Mouse (Mus musculus) hindbrain, embryonic 14.5 days (tissue): ENCODE measurements around the gene Nipal4. TPM values are rescaled to one million over a fixed set of nuclear protein-coding genes. Genes with fewer than 3 reads are reported as not detected.

Experiments used
- ATAC-seq: fragments of 200-750 bp; cut with Nextera tagmentation; 2 replicates; pipeline ENCODE4 v1.8.0; 2017; ENCODE audit warnings: moderate number of reproducible peaks, mild to moderate bottlenecking, moderate TSS enrichment, moderate library complexity; ENCODE audit not compliant: low FRiP score
- DNase-seq: peaks from one replicate; pipeline ENCODE4 v3.0.0-alpha.2; 2015; ENCODE audit warnings: low spot score
- H3K27ac ChIP-seq: fragments of 300-500 bp; sonication (generic); 2 replicates; pipeline ENCODE4 v1.5.1; 2014; ENCODE audit warnings: mild to moderate bottlenecking, moderate library complexity
- H3K27me3 ChIP-seq: fragments of 300-500 bp; sonication (generic); 2 replicates; pipeline ENCODE4 v1.6.1; 2014; ENCODE audit warnings: mild to moderate bottlenecking, low read length, mixed read lengths; ENCODE audit not compliant: control insufficient read depth, insufficient read depth
- H3K36me3 ChIP-seq: fragments of 300-500 bp; sonication (generic); replicated peaks from 2 replicates; pipeline ENCODE4 v1.6.1; 2014; ENCODE audit not compliant: control insufficient read depth, insufficient read depth
- H3K4me1 ChIP-seq: fragments of 300-500 bp; sonication (generic); replicated peaks from 2 replicates; pipeline ENCODE4 v1.6.1; 2014; ENCODE audit warnings: antibody characterized with exemption, low read length, mixed read lengths; ENCODE audit not compliant: control insufficient read depth, insufficient read depth
- H3K4me2 ChIP-seq: fragments of 300-500 bp; sonication (generic); replicated peaks from 2 replicates; pipeline ENCODE4 v1.6.1; 2014; ENCODE audit warnings: mild to moderate bottlenecking, moderate library complexity
- H3K4me3 ChIP-seq: fragments of 300-500 bp; sonication (generic); replicated peaks from 2 replicates; pipeline ENCODE4 v1.5.1; 2014; ENCODE audit warnings: mild to moderate bottlenecking, low read length
- H3K9ac ChIP-seq: fragments of 300-500 bp; sonication (generic); 2 replicates; pipeline ENCODE4 v1.6.1; 2014
- H3K9me3 ChIP-seq: fragments of 300-500 bp; sonication (generic); 2 replicates; pipeline ENCODE4 v1.6.1; 2016; ENCODE audit warnings: low read length; ENCODE audit not compliant: control insufficient read depth
- WGBS: fragments of 180-500 bp; shearing (Covaris S2); extraction: QIAGEN DNeasy Blood & Tissue Kit; methylation state at CpG from one replicate; pipeline ENCODE4 v1.1.7; 2014; 5-methylcytosine and 5-hydroxymethylcytosine counted together
- microRNA-seq: library from miRNA; unstranded; fragments of <30 nt; microRNA quantifications from one replicate; pipeline ENCODE4, GENCODE M21; 2016
- polyA plus RNA-seq: library from polyadenylated mRNA; unstranded; fragments of >200 nt; fragmentation: Nextera tagmentation; extraction: Ambion mirVana; gene quantifications from 2 replicates; pipeline ENCODE4 v1.2.1, GENCODE M21; 2014

The Nipal4 gene
- polyA plus RNA-seq, 1 experiment from 2014 or later = 0.46 TPM

DNA sequence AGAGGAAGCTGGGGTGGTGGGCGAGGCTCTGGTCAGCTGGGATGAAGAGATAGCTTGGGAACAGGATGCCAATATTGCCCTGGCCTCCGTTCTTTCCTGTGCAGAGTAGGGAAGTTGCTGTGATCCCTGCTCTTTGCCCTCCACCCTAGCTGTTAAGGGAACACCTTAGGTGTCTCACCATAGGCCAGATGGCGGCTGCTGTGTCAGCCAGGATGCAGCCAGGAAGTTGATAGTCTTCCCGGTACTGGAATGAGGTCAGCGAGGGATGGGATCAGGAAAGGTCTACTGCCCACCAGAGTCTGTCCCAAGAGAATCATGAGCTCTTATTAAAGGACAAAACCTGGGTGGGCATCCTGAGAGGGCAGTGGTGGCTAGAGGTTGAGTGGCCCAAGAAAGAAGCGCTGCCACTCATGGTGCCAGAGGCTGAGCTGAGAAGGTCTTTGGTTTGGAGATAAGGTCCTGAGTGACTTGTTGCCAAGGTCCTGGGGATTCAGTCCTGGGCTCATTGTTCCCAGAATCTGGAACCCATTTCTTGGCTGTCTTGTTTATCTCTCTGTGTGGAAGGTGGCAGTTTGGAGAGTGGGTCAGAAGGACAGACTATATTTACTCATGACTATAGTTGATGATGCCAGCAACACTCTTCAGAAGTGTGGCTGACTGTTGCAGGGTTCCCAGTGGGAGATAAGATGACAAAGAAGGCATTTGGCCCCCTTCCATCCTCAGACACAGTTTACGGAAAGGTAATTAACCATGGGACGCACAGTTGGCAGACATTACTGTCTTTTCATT is 56.0 kb downstream of the Nipal4 start:
- Histone ChIP-seq H3K9ac (no peak overlapping the region), H3K4me2 (no peak overlapping the region), H3K4me3 (no peak overlapping the region), H3K4me1 (no peaks in the 10 kb centered on the region), H3K27ac (no peak overlapping the region), H3K9me3 (no peaks in the 10 kb centered on the region), H3K36me3 (peaks cover 13% of the 10 kb centered on the region), H3K27me3 (no peaks in the 10 kb centered on the region)
- DNase-seq (no peak), ATAC-seq (no peak)
- 86% methylated on average over 8 of the region's 8 CpGs for WGBS

DNA sequence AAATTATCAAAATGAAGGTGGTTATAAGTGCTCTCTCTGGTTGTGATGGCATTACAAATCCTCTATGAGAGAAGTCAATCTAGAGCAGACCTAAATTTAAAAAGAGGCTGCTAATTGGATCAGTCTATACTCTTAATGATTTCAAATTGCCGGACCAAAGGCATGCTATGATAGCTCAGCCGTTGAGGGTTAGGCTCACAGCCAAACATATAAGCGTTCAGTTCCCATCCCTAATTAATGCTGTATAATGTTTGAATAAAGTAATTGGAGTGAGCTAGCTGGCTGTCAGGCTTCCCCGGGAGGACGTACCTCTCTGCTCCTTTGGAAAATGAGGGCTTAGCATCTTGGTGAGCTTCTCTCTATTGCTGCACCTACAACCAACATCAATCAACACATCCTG is 57.1 kb downstream of the Nipal4 start:
- 46% methylated on average over 5 of the region's 5 CpGs for WGBS
- Histone ChIP-seq H3K36me3 (peaks cover 7% of the 10 kb centered on the region), H3K9me3 (no peaks in the 10 kb centered on the region), H3K4me1 (no peaks in the 10 kb centered on the region), H3K4me2 (no peak overlapping the region), H3K27me3 (no peaks in the 10 kb centered on the region), H3K9ac (no peak overlapping the region), H3K4me3 (no peak overlapping the region), H3K27ac (no peak overlapping the region)
- ATAC-seq (no peak; the same call in 1 of the 2 replicates), DNase-seq (no peak)

- H3K27ac ChIP-seq = no peak overlapping the region
- WGBS = 91% methylated on average over 1 of the region's 1 CpGs
- H3K27me3 ChIP-seq = no peaks in the 10 kb centered on the region
- H3K4me2 ChIP-seq = no peak overlapping the region
- 0 out of 2 replicates have a peak, but pooled peaks cover 1% of the 10 kb centered on the region for H3K36me3 ChIP-seq
- no peaks in the 10 kb centered on the region for H3K9me3 ChIP-seq
- ATAC-seq = no peak
- DNase-seq = no peak
- no peak overlapping the region for H3K4me3 ChIP-seq
- no peaks in the 10 kb centered on the region for H3K4me1 ChIP-seq
- no peak overlapping the region for H3K9ac ChIP-seq
Measured at GRCm38 (mm10) chr11:46107046-46107445, 59.3 kb downstream of the Nipal4 start.

- H3K4me1 ChIP-seq = no peaks in the 10 kb centered on the region
- H3K9ac ChIP-seq = no peak overlapping the region
- H3K36me3 ChIP-seq = peaks cover 26% of the 10 kb centered on the region
- ATAC-seq (no peak), DNase-seq (no peak)
- H3K4me3 ChIP-seq = no peak overlapping the region
- H3K9me3 ChIP-seq = no peaks in the 10 kb centered on the region
- H3K27ac ChIP-seq = no peak overlapping the region
- H3K27me3 ChIP-seq = no peaks in the 10 kb centered on the region
- no peak overlapping the region for H3K4me2 ChIP-seq
- 83% methylated on average over 6 of the region's 6 CpGs for WGBS
Measured at GRCm38 (mm10) chr11:46102107-46102506, 64.2 kb downstream of the Nipal4 start.

Small RNA genes lying within 50 kb of the gene (microRNA-seq; reads per million reads assigned to microRNA genes)
- not detected for gene Mir7239
- not detected for gene Mir8100

Other genes starting within 250 kb of the Nipal4 start
- gene Lsm11, start 221.6 kb downstream of the Nipal4 start, polyA plus RNA-seq = 30.5 and 36.2 TPM in 2 replicates
- 8.7 and 9.4 TPM in 2 replicates for gene Thg1l, start 211.0 kb downstream of the Nipal4 start, polyA plus RNA-seq
- gene Sox30, start 186.2 kb downstream of the Nipal4 start, polyA plus RNA-seq = 0.08 and 0.09 TPM in 2 replicates
- gene Gm12166, start 114.2 kb downstream of the Nipal4 start, polyA plus RNA-seq = 4.4 and 6.6 TPM in 2 replicates
- gene Adam19, start 110.5 kb downstream of the Nipal4 start, polyA plus RNA-seq = 12.2 and 14.5 TPM in 2 replicates
- gene Fndc9, start 69.0 kb upstream of the Nipal4 start, polyA plus RNA-seq = 2.8 and 3.5 TPM in 2 replicates
- 117 and 125 TPM in 2 replicates for gene Cyfip2, start 146.4 kb upstream of the Nipal4 start, polyA plus RNA-seq
- gene Itk, start 223.0 kb upstream of the Nipal4 start, polyA plus RNA-seq = 0.05 TPM in 1 of 2 replicates, not detected in the other
- not detected in 2 replicates for gene Fam71b, start 230.1 kb upstream of the Nipal4 start, polyA plus RNA-seq